Mouse (Mus musculus) kidney, adult 2 months (tissue): ENCODE results near the gene Pip4k2c. TPM values are rescaled to one million over a fixed set of nuclear protein-coding genes. Genes with fewer than 3 reads are reported as not detected.

ENCODE experiments used
- DNase-seq: peaks from one replicate; pipeline ENCODE4 v3.0.0; 2021
- H3K27ac ChIP-seq: fragments of 200-500 bp; 2 replicates; pipeline ENCODE4 v1.5.1; 2012; ENCODE audit warnings: low read depth, low read length, control low read depth, inconsistent platforms; ENCODE audit not compliant: insufficient read depth
- H3K27me3 ChIP-seq: fragments of 200-500 bp; replicated peaks from 2 replicates; pipeline ENCODE4 v1.6.1; 2012; ENCODE audit warnings: mild to moderate bottlenecking, moderate library complexity, low read length, inconsistent platforms; ENCODE audit not compliant: control insufficient read depth, insufficient read depth
- H3K36me3 ChIP-seq: fragments of 200-500 bp; 2 replicates; pipeline ENCODE4 v1.6.1; 2012; ENCODE audit warnings: mild to moderate bottlenecking, moderate library complexity, low read length, inconsistent platforms; ENCODE audit not compliant: control insufficient read depth, insufficient read depth
- H3K4me1 ChIP-seq: fragments of 200-500 bp; 2 replicates; pipeline ENCODE4 v1.6.1; 2011; ENCODE audit warnings: low read length; ENCODE audit not compliant: control insufficient read depth, insufficient read depth
- H3K4me3 ChIP-seq: fragments of 200-500 bp; 2 replicates; pipeline ENCODE4 v1.5.1; 2011; ENCODE audit warnings: mild to moderate bottlenecking, low read depth, low read length, control low read depth; ENCODE audit not compliant: insufficient read depth
- CTCF ChIP-seq: fragments of 200-500 bp; conservative IDR thresholded peaks from 2 replicates; pipeline ENCODE4 v1.5.1; 2011; ENCODE audit warnings: low read depth, mild to moderate bottlenecking, control low read depth, low read length, moderate library complexity, mixed read lengths; ENCODE audit not compliant: insufficient read depth, insufficient read length
- POLR2A ChIP-seq: fragments of 200-500 bp; IDR thresholded peaks from one replicate; pipeline ENCODE4 v1.6.1; 2011; ENCODE audit warnings: low read depth, low read length, control low read depth
- WGBS: fragments of 180-500 bp; shearing (Covaris S2); methylation state at CpG from one replicate; pipeline ENCODE4 v1.1.7; 2018; 5-methylcytosine and 5-hydroxymethylcytosine counted together
- polyA plus RNA-seq: library from polyadenylated mRNA; depleted of rRNA; stranded (reverse); fragments of >200 nt; gene quantifications from 2 replicates; pipeline ENCODE4 v1.2.3, GENCODE M21; 2012

Gene Pip4k2c
- polyA plus RNA-seq, 1 experiment: 116 TPM

GRCm38 (mm10) chr10:127233141-127233540, 21.8 kb upstream of the Pip4k2c start:
- 81% methylated on average over 9 of the region's 9 CpGs for WGBS
- Histone ChIP-seq H3K27ac (no peak overlapping the region), H3K27me3 (no peaks in the 10 kb centered on the region), H3K4me3 (no peak overlapping the region), H3K4me1 (no peaks in the 10 kb centered on the region), H3K36me3 (no peaks in the 10 kb centered on the region)
- DNase-seq: no peak
- TF ChIP-seq POLR2A (no peak), CTCF (peak; percentile 40; the same call in 1 of the 2 replicates)

GRCm38 (mm10) chr10:127231741-127232140, 20.4 kb upstream of the Pip4k2c start:
- H3K4me3 ChIP-seq: no peak overlapping the region
- no peaks in the 10 kb centered on the region for H3K36me3 ChIP-seq
- 72% methylated on average over 14 of the region's 14 CpGs for WGBS
- H3K4me1 ChIP-seq: no peaks in the 10 kb centered on the region
- no peaks in the 10 kb centered on the region for H3K27me3 ChIP-seq
- TF ChIP-seq CTCF: no peak
- no peak for TF ChIP-seq POLR2A
- no peak for DNase-seq
- no peak overlapping the region for H3K27ac ChIP-seq

- 78% methylated on average over 12 of the region's 12 CpGs for WGBS
- Histone ChIP-seq H3K27ac (no peak overlapping the region), H3K27me3 (no peaks in the 10 kb centered on the region), H3K4me1 (no peaks in the 10 kb centered on the region), H3K36me3 (no peaks in the 10 kb centered on the region), H3K4me3 (no peak overlapping the region)
- no peak for DNase-seq
- no peak for TF ChIP-seq POLR2A
These were observed 19.3 kb upstream of the Pip4k2c start for GRCm38 (mm10) chr10:127230693-127231092.

GRCm38 (mm10) chr10:127228897-127229296, 17.5 kb upstream of the Pip4k2c start:
- H3K27me3 ChIP-seq: no peaks in the 10 kb centered on the region
- H3K36me3 ChIP-seq: no peaks in the 10 kb centered on the region
- 18% methylated on average over 4 of the region's 4 CpGs for WGBS
- H3K27ac ChIP-seq: no peak overlapping the region
- H3K4me3 ChIP-seq: no peak overlapping the region
- DNase-seq: peak; percentile 75
- TF ChIP-seq POLR2A (no peak), CTCF (peak; percentile 67)
- H3K4me1 ChIP-seq: no peaks in the 10 kb centered on the region

- H3K4me1 ChIP-seq: no peaks in the 10 kb centered on the region
- no peak overlapping the region for H3K27ac ChIP-seq
- no peaks in the 10 kb centered on the region for H3K36me3 ChIP-seq
- H3K4me3 ChIP-seq: no peak overlapping the region
- no peak for DNase-seq
- no peak for TF ChIP-seq CTCF
- TF ChIP-seq POLR2A: no peak
- 86% methylated on average over 8 of the region's 8 CpGs for WGBS
- H3K27me3 ChIP-seq: no peaks in the 10 kb centered on the region
These were observed 15.8 kb upstream of the Pip4k2c start for GRCm38 (mm10) chr10:127227163-127227562.

- Histone ChIP-seq H3K27me3 (no peaks in the 10 kb centered on the region), H3K36me3 (no peaks in the 10 kb centered on the region), H3K4me3 (no peak overlapping the region), H3K27ac (no peak overlapping the region), H3K4me1 (no peaks in the 10 kb centered on the region)
- TF ChIP-seq CTCF (peak; percentile 51; the same call in 1 of the 2 replicates), POLR2A (no peak)
- 65% methylated on average over 8 of the region's 8 CpGs for WGBS
- peak; percentile 51 for DNase-seq
These were observed 15.0 kb upstream of the Pip4k2c start for GRCm38 (mm10) chr10:127226318-127226895.

- no peaks in the 10 kb centered on the region for H3K36me3 ChIP-seq
- no peak overlapping the region for H3K4me3 ChIP-seq
- H3K4me1 ChIP-seq: peaks cover 3% of the 10 kb centered on the region; the same call in 1 of the 2 replicates
- DNase-seq: no peak
- WGBS: 46% methylated on average over 10 of the region's 10 CpGs
- H3K27ac ChIP-seq: no peak overlapping the region
- no peaks in the 10 kb centered on the region for H3K27me3 ChIP-seq
- TF ChIP-seq POLR2A (no peak), CTCF (no peak)
These were observed 14.3 kb upstream of the Pip4k2c start for GRCm38 (mm10) chr10:127225732-127226131.
